Mouse (Mus musculus) lung, postnatal 0 days (tissue): ENCODE data around the gene BC005537. TPM values are rescaled to one million over a fixed set of nuclear protein-coding genes. Genes with fewer than 3 reads are reported as not detected.

ENCODE experiments used
- ATAC-seq: fragments of 200-750 bp; cut with Nextera tagmentation; 2 replicates; pipeline ENCODE4 v1.8.0; 2017; ENCODE audit warnings: moderate library complexity
- DNase-seq: peaks from one replicate; pipeline ENCODE4 v3.0.0-alpha.2; 2016; ENCODE audit warnings: low spot score
- H3K27ac ChIP-seq: fragments of 300-500 bp; sonication (generic); 2 replicates; pipeline ENCODE4 v1.5.1; 2014; ENCODE audit warnings: antibody characterized with exemption, mild to moderate bottlenecking, low read length, mixed read lengths
- H3K27me3 ChIP-seq: fragments of 300-500 bp; sonication (generic); replicated peaks from 2 replicates; pipeline ENCODE4 v1.6.1; 2014; ENCODE audit warnings: low read length, mixed read lengths; ENCODE audit not compliant: insufficient read depth
- H3K36me3 ChIP-seq: fragments of 300-500 bp; sonication (generic); 2 replicates; pipeline ENCODE4 v1.6.1; 2014; ENCODE audit warnings: low read length, mixed read lengths; ENCODE audit not compliant: insufficient read depth
- H3K4me1 ChIP-seq: fragments of 300-500 bp; sonication (generic); 2 replicates; pipeline ENCODE4 v1.6.1; 2014; ENCODE audit warnings: antibody characterized with exemption, low read depth, low read length, mixed read lengths; ENCODE audit not compliant: insufficient read depth
- H3K4me2 ChIP-seq: fragments of 300-500 bp; sonication (generic); replicated peaks from 2 replicates; pipeline ENCODE4 v1.6.1; 2014; ENCODE audit warnings: low read depth, mild to moderate bottlenecking, low read length, moderate library complexity, mixed read lengths
- H3K4me3 ChIP-seq: fragments of 300-500 bp; sonication (generic); 2 replicates; pipeline ENCODE4 v1.5.1; 2014; ENCODE audit warnings: low read depth, low read length
- H3K9ac ChIP-seq: fragments of 300-500 bp; sonication (generic); replicated peaks from 2 replicates; pipeline ENCODE4 v1.6.1; 2014; ENCODE audit warnings: low read depth, mild to moderate bottlenecking
- H3K9me3 ChIP-seq: fragments of 300-500 bp; sonication (generic); 2 replicates; pipeline ENCODE4 v1.6.1; 2016; ENCODE audit warnings: low read length, mixed read lengths
- CTCF ChIP-seq: IDR thresholded peaks from 2 replicates; pipeline ENCODE4 v1.5.1; 2016; ENCODE audit warnings: antibody characterized with exemption, mild to moderate bottlenecking
- EP300 ChIP-seq: IDR thresholded peaks from 2 replicates; pipeline ENCODE4 v1.6.1; 2016; ENCODE audit warnings: antibody characterized with exemption, mild to moderate bottlenecking, control low read depth
- WGBS: fragments of 180-500 bp; shearing (Covaris S2); extraction: QIAGEN DNeasy Blood & Tissue Kit; methylation state at CpG from one replicate; pipeline ENCODE4 v1.1.7; 2014; 5-methylcytosine and 5-hydroxymethylcytosine counted together
- polyA plus RNA-seq: library from polyadenylated mRNA; unstranded; fragments of >200 nt; fragmentation: Nextera tagmentation; extraction: Ambion mirVana; gene quantifications from 2 replicates; pipeline ENCODE4 v1.2.1, GENCODE M21; 2015

The BC005537 gene
- polyA plus RNA-seq, 1 experiment from 2014 or later: 18.5 TPM

GRCm38 (mm10) chr13:24798686-24799085 is 2.8 kb upstream of the BC005537 start:
- H3K9ac ChIP-seq: no peak overlapping the region
- WGBS: 95% methylated on average over 4 of the region's 4 CpGs

GRCm38 (mm10) chr13:24799378-24799777 is 2.1 kb upstream of the BC005537 start:
- Histone ChIP-seq H3K4me3 (peak overlapping the region; percentile 60; the same call in 1 of the 2 replicates), H3K36me3 (no peaks in the 10 kb centered on the region), H3K27ac (no peak overlapping the region), H3K27me3 (no peaks in the 10 kb centered on the region), H3K9me3 (no peaks in the 10 kb centered on the region), H3K4me2 (peak overlapping the region; percentile 75), H3K9ac (no peak overlapping the region), H3K4me1 (peaks cover 2% of the 10 kb centered on the region; the same call in 1 of the 2 replicates)
- no peak for DNase-seq
- no peak for ATAC-seq
- TF ChIP-seq EP300: no peak
- no peak for TF ChIP-seq CTCF
- WGBS: 69% methylated on average over 5 of the region's 5 CpGs

More at GRCm38 (mm10) chr13:24798686-24799085, 2.8 kb upstream of the BC005537 start:
- no peaks in the 10 kb centered on the region for H3K36me3 ChIP-seq
- no peak overlapping the region for H3K4me3 ChIP-seq
- no peaks in the 10 kb centered on the region for H3K9me3 ChIP-seq
- H3K27me3 ChIP-seq: no peaks in the 10 kb centered on the region
- TF ChIP-seq CTCF (no peak), EP300 (no peak)
- no peaks in the 10 kb centered on the region; the same call in 1 of the 2 replicates for H3K4me1 ChIP-seq
- ATAC-seq (no peak), DNase-seq (no peak)
- H3K27ac ChIP-seq: no peak overlapping the region
- H3K4me2 ChIP-seq: no peak overlapping the region

- ATAC-seq: peak; percentile 9
- under 1% methylated on average over 31 of the region's 31 CpGs for WGBS
- no peaks in the 10 kb centered on the region for H3K27me3 ChIP-seq
- no peaks in the 10 kb centered on the region for H3K9me3 ChIP-seq
- H3K4me2 ChIP-seq: peak overlapping the region; percentile 75
- no peak for TF ChIP-seq CTCF
- no peak for TF ChIP-seq EP300
- DNase-seq: peak; percentile 53
- H3K4me1 ChIP-seq: peaks cover 5% of the 10 kb centered on the region; the same call in 1 of the 2 replicates
- H3K4me3 ChIP-seq: peak overlapping the region; percentile 60
- H3K27ac ChIP-seq: peak overlapping the region; percentile 89
- peak overlapping the region; percentile 98 for H3K9ac ChIP-seq
- H3K36me3 ChIP-seq: no peaks in the 10 kb centered on the region
These were observed 1.4 kb upstream of the BC005537 start for GRCm38 (mm10) chr13:24799925-24800673.

GRCm38 (mm10) chr13:24800674-24801307 is 666 bp upstream of the BC005537 start:
- H3K4me1 ChIP-seq: peaks cover 5% of the 10 kb centered on the region; the same call in 1 of the 2 replicates
- peak overlapping the region; percentile 100 for H3K27ac ChIP-seq
- H3K36me3 ChIP-seq: no peaks in the 10 kb centered on the region
- H3K4me2 ChIP-seq: peak overlapping the region; percentile 75
- DNase-seq (peak; percentile 99), ATAC-seq (peak; percentile 96)
- peak overlapping the region; percentile 98 for H3K9ac ChIP-seq
- no peak for TF ChIP-seq CTCF
- TF ChIP-seq EP300: peak; percentile 88
- H3K27me3 ChIP-seq: no peaks in the 10 kb centered on the region
- 1% methylated on average over 39 of the region's 42 CpGs for WGBS
- no peaks in the 10 kb centered on the region for H3K9me3 ChIP-seq
- peak overlapping the region; percentile 99 for H3K4me3 ChIP-seq

- Histone ChIP-seq H3K36me3 (no peaks in the 10 kb centered on the region), H3K4me1 (peaks cover 5% of the 10 kb centered on the region; the same call in 1 of the 2 replicates), H3K27ac (peak overlapping the region; percentile 100), H3K9ac (peak overlapping the region; percentile 98), H3K4me3 (peak overlapping the region; percentile 99), H3K4me2 (peak overlapping the region; percentile 75), H3K9me3 (no peaks in the 10 kb centered on the region), H3K27me3 (no peaks in the 10 kb centered on the region)
- no peak for ATAC-seq
- 0% methylated on average over 26 of the region's 26 CpGs for WGBS
- TF ChIP-seq EP300: no peak
- TF ChIP-seq CTCF: no peak
- peak; percentile 65 for DNase-seq
These were observed 754 bp downstream of the BC005537 start for GRCm38 (mm10) chr13:24802131-24802691.

GRCm38 (mm10) chr13:24803196-24803595 is 1.7 kb downstream of the BC005537 start:
- Histone ChIP-seq H3K4me3 (peak overlapping the region; percentile 99), H3K27me3 (no peaks in the 10 kb centered on the region), H3K9me3 (no peaks in the 10 kb centered on the region), H3K27ac (no peak overlapping the region), H3K9ac (no peak overlapping the region), H3K36me3 (no peaks in the 10 kb centered on the region), H3K4me2 (peak overlapping the region; percentile 75), H3K4me1 (peaks cover 5% of the 10 kb centered on the region; the same call in 1 of the 2 replicates)
- no peak for DNase-seq
- 1% methylated on average over 2 of the region's 2 CpGs for WGBS
- ATAC-seq: no peak
- TF ChIP-seq EP300: no peak
